Mouse (Mus musculus) cerebellum, adult 9-11 months (tissue): Measurements from ENCODE around the gene Large1.
"Not testable (repeated sequence)": the region's sequence is repeated elsewhere in the genome, so short reads cannot be mapped to it uniquely, and the experiment has no call there.

Experiments
- DNase-seq: peaks from one replicate; pipeline ENCODE4 v3.0.0; 2022

Large1 gene

DNA sequence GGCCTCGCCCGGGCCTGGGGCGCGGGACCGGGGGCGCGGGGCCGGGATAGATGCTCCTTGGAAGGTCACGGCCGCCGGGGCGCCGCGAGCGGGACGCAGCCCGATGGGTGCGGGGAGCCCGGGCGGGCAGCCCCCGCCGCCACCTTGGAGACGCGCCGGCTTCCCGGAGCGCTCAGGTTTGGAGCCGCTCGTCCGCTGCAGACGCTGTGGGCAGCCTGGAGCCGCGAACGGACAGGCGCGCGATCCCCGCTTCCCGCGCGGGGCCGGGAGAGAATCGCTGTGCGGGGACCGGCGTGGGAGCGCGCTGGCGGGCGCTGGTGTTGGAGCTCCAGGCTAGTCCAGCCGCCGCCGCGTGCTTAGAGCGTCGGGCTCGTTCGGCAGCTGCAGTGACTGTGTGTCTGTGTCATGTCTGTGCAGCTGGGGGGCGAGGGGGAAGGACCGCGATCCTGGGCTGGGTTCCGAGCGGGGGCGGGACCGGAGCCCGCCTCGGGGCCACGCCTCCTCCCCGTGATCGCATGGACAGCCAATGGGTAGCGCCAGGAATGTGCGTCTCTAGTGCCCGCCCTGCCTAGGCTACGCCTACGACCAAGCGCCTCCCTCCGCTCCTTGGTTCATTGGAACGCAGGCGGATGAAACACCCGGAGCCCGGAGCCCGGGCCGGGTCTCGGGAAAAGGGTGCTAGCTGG is at the start of gene Large1:
Gene Large1 (minus strand): TSS at position 433 of the 686 bp plus-strand sequence.
- DNase-seq = peak; percentile 98

DNA sequence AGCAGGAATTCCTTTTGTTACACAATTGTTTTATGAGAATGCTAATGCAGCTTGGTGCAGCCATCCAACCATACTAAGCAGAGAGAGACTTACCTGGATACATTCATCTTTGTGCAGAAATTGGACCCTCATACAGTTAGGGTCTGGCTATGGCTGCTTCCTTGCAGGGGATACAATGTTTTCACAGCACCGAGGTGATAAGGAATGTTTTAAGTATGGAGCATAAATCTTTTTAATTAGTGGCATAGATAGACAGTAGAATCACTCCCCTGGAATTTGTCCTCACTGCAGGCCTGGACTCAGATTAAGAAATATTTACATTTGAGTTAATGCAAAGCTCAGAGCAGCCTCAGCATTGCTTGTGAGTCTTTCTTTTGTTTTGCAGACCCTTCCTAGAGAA is 47.0 kb upstream of the Large1 start:
- DNase-seq = no peak

GRCm38 (mm10) chr8:73373001-73373400 is 19.7 kb upstream of the Large1 start:
- DNase-seq = not testable (repeated sequence)

DNA sequence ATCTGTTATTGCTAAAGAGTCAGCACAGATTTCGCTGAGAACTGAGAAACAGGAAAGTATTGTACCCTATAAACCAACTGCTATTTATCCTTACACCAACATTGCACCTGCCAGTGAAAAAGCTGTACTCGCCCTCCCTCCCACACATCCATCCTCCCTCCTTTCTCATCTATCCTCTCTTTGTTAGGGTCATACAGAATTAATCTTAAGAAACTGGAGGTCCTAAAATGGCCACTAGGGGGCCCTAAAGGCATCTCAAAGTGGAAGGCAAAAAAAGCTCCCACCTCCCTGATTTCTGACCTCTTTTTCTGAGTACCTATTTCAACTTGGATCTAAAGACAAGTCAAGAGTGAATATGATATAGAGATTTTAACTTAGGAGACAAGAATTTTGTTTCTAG is 2.6 kb upstream of the Large1 start:
- DNase-seq = peak; percentile 59

GRCm38 (mm10) chr8:73354201-73354881 is 1.0 kb upstream of the Large1 start:
- DNase-seq = peak; percentile 81

- no peak for DNase-seq
Measured at GRCm38 (mm10) chr8:73353794-73354179, 447 bp upstream of the Large1 start.

DNA sequence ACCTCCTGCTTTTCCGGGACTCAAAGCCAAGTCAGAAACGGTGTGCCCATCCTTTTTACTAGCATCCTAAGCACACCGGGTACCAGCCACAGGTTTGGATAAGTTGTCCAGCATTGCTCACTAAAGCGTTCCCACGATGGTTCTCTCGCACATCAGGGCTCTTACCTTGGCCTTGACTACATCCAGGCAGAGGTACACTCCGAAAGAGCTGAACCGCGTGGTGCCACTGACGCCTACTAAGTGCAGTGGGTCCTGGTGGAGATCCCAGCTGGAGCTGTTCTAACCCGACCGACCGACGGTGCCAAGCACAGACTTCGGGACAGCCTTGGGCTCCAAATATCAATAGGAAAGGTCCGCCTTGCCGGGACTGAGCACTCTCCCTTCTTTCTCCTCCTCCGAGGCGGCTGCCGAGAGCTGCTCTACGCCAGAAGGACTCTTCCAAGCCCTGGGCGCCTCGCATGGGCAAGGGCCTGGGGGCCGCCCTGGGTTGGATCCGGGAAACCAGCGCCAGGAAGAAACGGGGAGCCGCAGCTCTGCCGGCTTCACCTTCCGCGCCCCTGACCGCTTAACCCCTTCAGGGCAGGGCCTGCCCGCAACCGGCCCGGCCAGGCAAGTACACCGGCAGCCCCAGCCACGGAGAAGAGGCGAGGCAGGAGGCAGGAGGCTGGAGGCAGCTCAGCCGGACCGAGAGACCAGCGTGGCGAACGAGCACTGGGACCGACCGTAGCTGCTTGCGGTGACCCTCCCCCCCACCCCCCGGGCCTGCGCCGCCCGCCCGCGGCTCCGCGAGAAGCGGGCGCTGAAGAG is 836 bp downstream of the Large1 start:
- peak; percentile 65 for DNase-seq

DNA sequence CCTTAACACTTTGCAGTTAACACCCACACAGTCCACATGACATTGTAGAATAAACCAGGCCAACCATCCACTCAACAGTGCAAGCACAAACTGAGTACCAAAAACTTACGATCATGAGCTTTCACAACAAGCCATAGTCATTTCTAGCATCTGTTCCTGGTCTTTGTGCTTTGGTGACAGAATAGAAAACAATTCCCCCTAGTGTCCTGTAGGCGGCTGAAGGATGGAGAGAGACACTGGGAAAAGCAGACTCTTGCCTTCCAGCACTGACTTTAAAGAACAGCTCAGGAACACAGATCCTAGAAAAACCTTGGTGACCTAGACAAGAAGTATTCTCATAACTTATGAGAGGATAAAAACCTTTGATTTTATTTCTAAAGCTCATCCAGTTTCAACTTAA is 3.0 kb downstream of the Large1 start:
- peak; percentile 30 for DNase-seq

GRCm38 (mm10) chr8:73342761-73343395 is 10.5 kb downstream of the Large1 start:
- no peak for DNase-seq

GRCm38 (mm10) chr8:73336845-73337244 is 16.5 kb downstream of the Large1 start:
- no peak for DNase-seq

- DNase-seq = no peak
Measured at GRCm38 (mm10) chr8:73329131-73329530, 24.2 kb downstream of the Large1 start.

- peak; percentile 23 for DNase-seq
Measured at GRCm38 (mm10) chr8:73328056-73328455, 25.3 kb downstream of the Large1 start.

DNA sequence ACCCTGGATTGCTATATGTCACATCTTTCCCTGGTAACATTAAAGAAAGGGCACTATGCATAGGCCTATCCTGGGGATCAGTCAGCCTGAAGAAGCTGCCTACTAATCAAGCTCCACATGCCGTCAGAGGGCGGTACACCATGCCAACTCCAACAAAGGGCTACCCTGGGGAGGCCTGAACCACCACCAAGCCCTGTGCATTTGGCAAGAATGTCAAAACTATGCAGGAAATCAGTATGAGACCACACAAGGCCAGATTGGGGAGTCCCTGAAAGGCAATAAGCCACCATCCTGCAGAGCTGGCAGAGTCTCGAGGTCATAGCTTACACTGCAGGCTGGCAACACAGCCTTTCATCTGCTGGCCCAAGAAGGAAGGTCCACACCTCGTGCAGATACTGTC is 28.7 kb downstream of the Large1 start:
- DNase-seq = peak; percentile 86

DNA sequence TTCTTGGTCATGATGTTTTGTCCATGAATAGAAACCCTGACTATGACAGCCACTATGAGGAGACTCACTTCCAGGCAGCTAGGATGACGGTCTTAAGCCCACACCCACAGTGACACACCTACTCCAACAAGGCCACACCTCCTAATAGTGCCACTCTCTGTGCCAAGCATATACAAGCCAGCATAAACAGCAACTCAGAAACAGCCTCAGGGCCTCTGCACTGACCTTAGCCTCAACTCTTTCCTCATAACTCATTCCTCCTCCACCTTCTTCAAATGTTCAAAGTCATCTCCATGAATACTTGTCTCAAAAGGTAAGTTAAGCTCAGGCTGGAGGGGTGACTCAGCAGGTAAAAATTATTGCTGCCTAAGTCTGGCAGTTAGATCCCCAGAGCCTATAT is 29.7 kb downstream of the Large1 start:
- DNase-seq = no peak

GRCm38 (mm10) chr8:73319500-73319899 is 33.8 kb downstream of the Large1 start:
- DNase-seq = not testable (repeated sequence)

DNA sequence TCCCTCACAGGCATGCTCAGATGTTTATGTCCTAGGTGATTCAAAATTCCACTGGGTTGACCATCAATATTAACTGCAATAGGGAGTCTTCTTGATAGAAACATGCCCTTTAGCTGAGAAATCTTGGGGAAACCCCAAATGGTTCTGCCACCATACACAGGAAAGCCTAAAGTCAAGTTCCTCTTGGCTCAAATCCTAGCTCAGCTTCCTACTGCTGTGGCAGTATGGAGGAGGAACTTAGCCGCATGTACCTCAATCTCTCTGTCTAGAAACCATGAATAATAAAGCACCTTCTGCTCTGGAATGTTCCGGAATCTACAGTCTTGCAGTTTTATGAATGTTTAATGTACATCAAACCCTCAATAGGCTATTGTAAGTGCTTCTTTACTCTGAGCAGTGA is 39.4 kb downstream of the Large1 start:
- DNase-seq = no peak

DNA sequence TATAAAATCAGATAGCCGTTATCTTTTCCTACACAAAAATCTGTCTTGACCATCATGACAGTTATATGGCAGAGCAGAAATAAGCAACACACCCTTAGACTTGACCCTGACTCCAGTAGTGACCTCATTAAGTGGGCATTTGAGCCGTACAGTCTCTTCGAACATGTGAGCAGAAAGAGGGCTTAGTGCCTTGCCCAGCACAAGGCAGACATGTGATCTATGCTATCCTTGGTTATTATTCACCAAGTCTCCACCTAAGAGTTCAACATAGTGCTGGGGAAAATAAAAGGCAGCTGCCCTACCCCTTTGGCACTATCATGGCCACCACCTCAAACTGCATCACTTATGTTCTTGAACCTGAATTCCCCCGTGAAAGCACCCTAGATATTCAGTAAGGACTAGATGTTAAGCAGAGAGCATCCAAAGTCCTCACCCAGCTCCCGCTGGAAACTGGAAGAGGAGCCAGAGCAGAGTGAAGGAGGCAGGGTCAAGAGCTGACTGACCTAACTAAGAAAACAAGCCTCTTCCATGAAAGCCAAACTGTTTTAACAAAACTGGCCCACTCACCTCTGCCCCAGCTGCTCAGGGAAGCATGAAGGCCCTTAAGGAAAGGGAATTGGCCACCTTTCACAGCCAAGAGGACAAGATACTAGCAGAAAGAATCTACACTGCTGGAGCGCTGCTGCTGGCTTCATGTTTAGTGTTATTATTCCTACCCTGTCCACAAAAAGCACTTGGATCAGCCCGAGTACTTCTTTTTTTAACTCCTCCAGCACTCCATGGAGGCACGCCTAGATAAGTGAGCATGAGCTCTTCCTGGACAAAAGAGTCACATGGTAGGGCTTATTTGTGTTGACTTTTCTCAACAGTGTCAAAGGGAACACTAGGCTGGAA is 40.4 kb downstream of the Large1 start:
- DNase-seq = no peak

GRCm38 (mm10) chr8:73310471-73310870 is 42.9 kb downstream of the Large1 start:
- no peak for DNase-seq

GRCm38 (mm10) chr8:73310036-73310435 is 43.3 kb downstream of the Large1 start:
- no peak for DNase-seq

DNA sequence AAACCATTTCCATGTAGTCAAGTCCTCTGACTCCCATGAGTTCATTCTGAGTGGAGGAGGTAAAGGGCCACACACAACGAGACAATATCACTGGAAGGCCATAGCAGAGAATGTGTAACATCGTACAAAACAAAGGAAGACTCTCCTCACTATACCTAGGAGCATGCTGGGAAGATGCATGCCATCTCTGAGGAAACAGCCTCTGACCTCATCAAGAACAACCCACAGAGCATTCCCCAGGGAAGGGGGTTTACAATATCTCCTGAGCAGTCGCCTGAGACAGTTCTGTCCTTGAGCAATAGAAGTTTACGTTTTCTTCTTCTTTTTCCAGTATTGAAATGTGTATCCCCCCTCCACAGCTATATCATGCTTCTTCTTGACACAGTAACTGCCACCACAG is 49.4 kb downstream of the Large1 start:
- DNase-seq = no peak

DNA sequence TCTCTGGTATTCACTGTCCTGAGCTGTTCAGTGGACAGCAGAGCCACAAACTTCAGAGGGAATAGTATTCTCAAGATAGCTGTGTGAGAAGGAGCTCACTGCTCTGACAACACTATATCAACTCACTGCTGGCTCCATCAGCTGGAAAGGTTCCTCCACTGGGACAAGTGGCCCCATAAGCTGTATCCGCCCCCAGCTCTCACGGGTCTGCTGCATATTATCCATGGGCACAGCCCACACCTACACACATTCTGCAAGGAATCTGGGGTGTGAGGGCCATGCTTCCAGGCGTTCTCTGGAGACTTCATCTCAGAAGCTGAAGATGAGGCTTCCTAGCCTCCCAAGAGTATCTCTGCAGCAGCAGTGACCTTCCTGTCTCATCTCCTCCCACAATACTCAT is 50.4 kb downstream of the Large1 start:
- DNase-seq = no peak

GRCm38 (mm10) chr8:73295531-73295930 is 57.8 kb downstream of the Large1 start:
- DNase-seq = no peak
